Mouse (Mus musculus): ENCODE data around the gene Aspg. TPM values are rescaled to one million over a fixed set of nuclear protein-coding genes. Genes with fewer than 3 reads are reported as not detected.

Aspg gene
- total RNA-seq, 2 experiments from 2014 or later, result not detected

Other genes with a start within 250 kb of the Aspg start
- gene Ppp1r13b, start 198.6 kb upstream of the Aspg start, total RNA-seq (2015; ENCODE audit: low replicate concordance), result 9.7 and 14.7 TPM in 2 replicates
- 6.7 and 12.2 TPM in 2 replicates for gene Ppp1r13b, start 198.6 kb upstream of the Aspg start, total RNA-seq (2017; ENCODE audit: low replicate concordance)
- 132 and 273 TPM in 2 replicates for gene Atp5mpl, start 139.7 kb upstream of the Aspg start, total RNA-seq (2015; ENCODE audit: low replicate concordance)
- gene Atp5mpl, start 139.7 kb upstream of the Aspg start, total RNA-seq (2017; ENCODE audit: low replicate concordance), result 69.3 and 71.9 TPM in 2 replicates
- not detected in 2 replicates for gene Tdrd9, start 135.1 kb upstream of the Aspg start, total RNA-seq (2015; ENCODE audit: low replicate concordance)
- not detected in 2 replicates for gene Tdrd9, start 135.1 kb upstream of the Aspg start, total RNA-seq (2017; ENCODE audit: low replicate concordance)
- gene Rd3l, start 125.4 kb upstream of the Aspg start, total RNA-seq (2015; ENCODE audit: low replicate concordance), result not detected in 2 replicates
- gene Rd3l, start 125.4 kb upstream of the Aspg start, total RNA-seq (2017; ENCODE audit: low replicate concordance), result not detected in 2 replicates
- gene Kif26a, start 39.5 kb downstream of the Aspg start, total RNA-seq (2015; ENCODE audit: low replicate concordance), result not detected in 2 replicates
- gene Kif26a, start 39.5 kb downstream of the Aspg start, total RNA-seq (2017; ENCODE audit: low replicate concordance), result not detected in 2 replicates

All from erythroid progenitor cell, adult 5-6 weeks (primary cell).